Mouse (Mus musculus) kidney, embryonic 14.5 days (tissue): ENCODE results near the gene Rsf1. TPM values are rescaled to one million over a fixed set of nuclear protein-coding genes. Genes with fewer than 3 reads are reported as not detected.

ENCODE experiments used
- ATAC-seq: fragments of 200-750 bp; cut with Nextera tagmentation; 2 replicates; pipeline ENCODE4 v1.8.0; 2017; ENCODE audit warnings: moderate number of reproducible peaks, mild to moderate bottlenecking, moderate TSS enrichment, moderate library complexity; ENCODE audit not compliant: low FRiP score, low TSS enrichment
- H3K27ac ChIP-seq: fragments of 300-500 bp; sonication (generic); 2 replicates; pipeline ENCODE4 v1.5.1; 2014; ENCODE audit warnings: low read depth, mild to moderate bottlenecking, low read length, moderate library complexity, mixed read lengths
- H3K27me3 ChIP-seq: fragments of 300-500 bp; sonication (generic); 2 replicates; pipeline ENCODE4 v1.6.1; 2014; ENCODE audit warnings: mild to moderate bottlenecking, low read length; ENCODE audit not compliant: control insufficient read depth, insufficient read depth
- H3K36me3 ChIP-seq: fragments of 300-500 bp; sonication (generic); 2 replicates; pipeline ENCODE4 v1.6.1; 2014; ENCODE audit warnings: low read length, mixed read lengths; ENCODE audit not compliant: control insufficient read depth, insufficient read depth
- H3K4me1 ChIP-seq: fragments of 300-500 bp; sonication (generic); 2 replicates; pipeline ENCODE4 v1.6.1; 2014; ENCODE audit warnings: low read length, mixed read lengths; ENCODE audit not compliant: control insufficient read depth, insufficient read depth
- H3K4me2 ChIP-seq: fragments of 300-500 bp; sonication (generic); replicated peaks from 2 replicates; pipeline ENCODE4 v1.6.1; 2014; ENCODE audit warnings: low read depth, mild to moderate bottlenecking, low read length
- H3K4me3 ChIP-seq: fragments of 300-500 bp; sonication (generic); 2 replicates; pipeline ENCODE4 v1.5.1; 2014; ENCODE audit warnings: mild to moderate bottlenecking, low read length
- H3K9ac ChIP-seq: fragments of 300-500 bp; sonication (generic); 2 replicates; pipeline ENCODE4 v1.6.1; 2014; ENCODE audit warnings: low read depth, mild to moderate bottlenecking, low read length, moderate library complexity
- H3K9me3 ChIP-seq: fragments of 300-500 bp; sonication (generic); 2 replicates; pipeline ENCODE4 v1.6.1; 2016; ENCODE audit warnings: low read length; ENCODE audit not compliant: control insufficient read depth
- WGBS: fragments of 180-500 bp; shearing (Covaris S2); extraction: QIAGEN DNeasy Blood & Tissue Kit; methylation state at CpG from one replicate; pipeline ENCODE4 v1.1.7; 2014; 5-methylcytosine and 5-hydroxymethylcytosine counted together
- polyA plus RNA-seq: library from polyadenylated mRNA; unstranded; fragments of >200 nt; fragmentation: Nextera tagmentation; extraction: Ambion mirVana; gene quantifications from 2 replicates; pipeline ENCODE4 v1.2.1, GENCODE M21; 2014

The Rsf1 gene
- polyA plus RNA-seq, 1 experiment from 2014 or later: 28.4 TPM

DNA sequence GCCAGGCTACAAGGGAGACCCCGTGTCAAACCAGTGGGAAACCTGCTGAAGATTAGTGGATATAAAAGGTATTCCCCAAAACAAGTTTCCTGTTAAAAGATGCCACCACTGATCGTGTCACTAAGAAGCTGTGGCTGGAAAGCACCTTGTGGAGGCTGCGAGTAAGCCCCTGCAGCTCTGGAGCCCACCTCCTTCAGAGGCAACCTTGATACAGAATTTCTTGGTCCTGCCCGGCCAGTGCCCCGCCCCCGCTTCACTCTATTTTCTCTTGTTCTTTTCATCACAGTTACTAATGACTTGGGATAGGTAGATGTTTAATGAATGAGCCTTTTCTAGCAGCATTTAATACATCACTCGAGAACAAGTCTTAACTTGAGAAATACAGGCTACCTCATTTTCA lies 146.4 kb downstream of the Rsf1 start:
- WGBS: 78% methylated on average over 7 of the region's 7 CpGs
- H3K4me3 ChIP-seq: no peak overlapping the region
- H3K36me3 ChIP-seq: peaks cover 13% of the 10 kb centered on the region; the same call in 1 of the 2 replicates
- H3K27me3 ChIP-seq: no peaks in the 10 kb centered on the region
- H3K27ac ChIP-seq: no peak overlapping the region
- no peaks in the 10 kb centered on the region for H3K4me1 ChIP-seq
- no peak overlapping the region for H3K4me2 ChIP-seq
- no peak overlapping the region for H3K9ac ChIP-seq
- no peak for ATAC-seq
- H3K9me3 ChIP-seq: no peaks in the 10 kb centered on the region

DNA sequence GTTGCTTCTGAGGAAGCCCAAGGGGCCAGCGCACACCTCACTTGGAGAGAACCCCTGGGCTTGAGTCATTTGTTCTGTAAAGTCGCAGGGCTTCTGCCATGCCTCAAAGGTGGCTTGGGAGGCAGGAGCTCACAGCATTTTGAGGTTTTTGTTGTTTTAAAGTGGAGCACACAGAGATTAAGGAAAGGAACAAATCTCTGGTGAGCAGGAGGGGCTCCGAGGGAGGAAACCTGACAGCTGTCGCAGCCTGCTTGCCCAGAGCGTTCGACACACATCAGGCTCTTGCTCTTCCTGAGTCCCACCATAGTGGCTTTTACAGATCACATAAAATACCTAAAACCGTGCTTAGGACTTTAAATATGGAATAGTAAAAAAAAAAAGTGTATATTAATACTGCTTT lies 147.1 kb downstream of the Rsf1 start:
- Histone ChIP-seq H3K9me3 (no peaks in the 10 kb centered on the region), H3K9ac (no peak overlapping the region), H3K36me3 (peaks cover 13% of the 10 kb centered on the region; the same call in 1 of the 2 replicates), H3K27me3 (no peaks in the 10 kb centered on the region), H3K4me2 (no peak overlapping the region), H3K4me3 (no peak overlapping the region), H3K4me1 (no peaks in the 10 kb centered on the region), H3K27ac (no peak overlapping the region)
- no peak for ATAC-seq
- 81% methylated on average over 7 of the region's 7 CpGs for WGBS

DNA sequence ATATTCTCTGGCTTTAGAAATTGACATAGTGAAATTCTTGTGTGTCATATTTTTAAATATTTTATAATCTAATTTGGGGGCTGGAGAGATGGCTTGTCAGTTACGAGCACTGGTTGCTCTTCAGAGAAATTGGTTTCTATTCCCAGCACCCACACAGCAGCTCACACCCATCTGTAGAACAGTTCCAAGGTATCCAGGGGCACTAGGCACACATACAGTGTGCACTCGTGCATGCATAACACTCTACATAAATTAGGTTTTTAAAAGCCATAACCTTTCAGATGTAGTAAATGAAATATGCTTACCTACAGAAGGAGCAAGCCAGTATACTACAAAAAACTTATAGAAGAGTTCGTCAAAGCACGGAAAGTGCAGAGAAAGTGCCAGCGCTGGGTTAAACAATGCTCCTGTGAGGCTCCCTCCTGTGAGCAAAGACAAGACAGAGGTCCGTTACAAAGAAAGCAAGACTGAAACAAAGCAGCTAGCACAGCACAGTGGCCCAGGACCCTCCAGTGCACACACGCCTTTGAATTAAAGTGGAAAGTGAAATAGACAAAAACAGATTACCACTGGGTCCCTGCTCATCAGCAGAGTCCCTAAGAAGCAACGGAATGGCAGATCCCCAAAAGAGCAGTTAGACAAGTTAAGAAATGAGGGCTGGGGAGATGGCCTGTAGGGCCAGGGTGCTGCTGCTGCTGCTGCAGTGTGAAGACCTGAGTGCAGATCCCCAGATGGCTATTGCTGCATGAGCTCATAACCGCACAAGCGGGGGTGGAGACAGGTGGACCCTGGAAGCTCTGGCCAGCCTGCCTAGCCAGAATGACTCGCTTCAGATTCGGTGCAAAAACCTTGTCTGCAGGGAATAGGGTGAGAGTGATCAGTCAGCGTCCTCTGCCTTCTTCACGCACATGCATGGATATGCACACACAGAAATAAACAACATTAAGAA lies 149.3 kb downstream of the Rsf1 start:
- Histone ChIP-seq H3K4me1 (no peaks in the 10 kb centered on the region), H3K27me3 (no peaks in the 10 kb centered on the region), H3K4me2 (no peak overlapping the region), H3K9me3 (no peaks in the 10 kb centered on the region), H3K9ac (no peak overlapping the region), H3K27ac (no peak overlapping the region), H3K36me3 (peaks cover 9% of the 10 kb centered on the region; the same call in 1 of the 2 replicates), H3K4me3 (no peak overlapping the region)
- no peak for ATAC-seq
- WGBS: 75% methylated on average over 14 of the region's 14 CpGs

DNA sequence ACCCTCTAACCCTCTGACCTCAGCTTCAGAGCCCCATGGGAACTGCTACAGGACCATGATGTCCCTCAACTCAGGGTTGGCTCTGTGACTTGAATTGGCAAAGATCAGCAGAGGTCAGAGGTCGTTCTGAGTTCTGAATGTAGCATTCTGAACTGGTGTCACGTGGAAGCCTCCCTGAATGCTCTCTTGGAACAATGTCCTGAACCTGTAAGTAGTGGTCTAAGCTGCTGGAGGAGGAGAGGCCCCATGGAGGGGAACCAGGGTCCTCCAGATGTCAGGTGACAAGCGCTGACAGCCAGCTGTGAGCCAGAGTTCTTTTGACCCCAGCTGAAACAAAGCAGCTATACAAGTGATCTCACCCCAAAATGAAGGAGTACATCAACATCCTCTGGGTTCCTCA lies 150.7 kb downstream of the Rsf1 start:
- H3K9ac ChIP-seq: no peak overlapping the region
- H3K9me3 ChIP-seq: no peaks in the 10 kb centered on the region
- no peaks in the 10 kb centered on the region for H3K27me3 ChIP-seq
- ATAC-seq: no peak
- no peak overlapping the region for H3K27ac ChIP-seq
- no peaks in the 10 kb centered on the region for H3K4me1 ChIP-seq
- H3K4me3 ChIP-seq: no peak overlapping the region
- peaks cover 7% of the 10 kb centered on the region; the same call in 1 of the 2 replicates for H3K36me3 ChIP-seq
- H3K4me2 ChIP-seq: no peak overlapping the region
- WGBS: 83% methylated on average over 3 of the region's 3 CpGs

DNA sequence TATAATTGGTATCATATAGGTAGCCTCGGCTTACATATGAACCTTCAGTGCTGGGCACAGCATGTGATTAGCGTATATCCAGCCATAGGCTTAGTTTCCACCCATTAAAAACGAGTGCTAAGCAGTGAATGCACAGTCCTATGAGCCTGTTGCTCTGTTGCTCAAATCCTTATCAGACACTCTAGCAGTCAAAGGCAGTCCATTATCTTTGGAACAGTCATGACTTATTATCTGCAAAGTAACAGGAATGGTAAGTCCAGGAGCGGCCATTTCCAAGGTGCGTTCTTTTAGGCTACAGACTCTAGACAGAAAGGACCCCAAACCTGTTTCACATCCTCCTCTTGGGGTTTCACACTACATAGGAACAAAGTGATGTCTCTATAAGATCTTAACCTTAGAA lies 153.9 kb downstream of the Rsf1 start:
- no peak for ATAC-seq
- no peak overlapping the region for H3K4me2 ChIP-seq
- no peak overlapping the region for H3K9ac ChIP-seq
- H3K4me1 ChIP-seq: peaks cover 4% of the 10 kb centered on the region
- no peak overlapping the region for H3K4me3 ChIP-seq
- H3K27me3 ChIP-seq: no peaks in the 10 kb centered on the region
- 94% methylated on average over 5 of the region's 5 CpGs for WGBS
- no peaks in the 10 kb centered on the region for H3K36me3 ChIP-seq
- no peaks in the 10 kb centered on the region for H3K9me3 ChIP-seq
- no peak overlapping the region for H3K27ac ChIP-seq

DNA sequence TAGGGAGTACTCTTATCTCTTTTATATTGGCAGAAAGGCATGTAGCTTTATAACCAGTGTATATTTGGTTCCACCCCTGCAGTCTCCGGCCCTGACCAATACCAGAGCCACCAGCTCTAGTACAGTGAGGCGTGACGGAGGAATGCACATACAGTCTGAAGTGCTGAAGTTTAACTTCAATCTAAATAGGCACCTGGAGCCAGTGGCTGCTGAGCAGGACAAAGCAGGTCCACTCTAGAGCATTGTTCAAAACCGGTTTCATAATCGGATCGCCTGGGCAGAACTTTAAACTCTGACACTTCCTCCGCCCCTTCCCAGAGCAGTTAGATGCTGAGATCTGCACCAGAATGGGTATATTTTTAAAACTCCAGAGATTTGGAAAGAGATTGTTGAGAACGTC lies 155.3 kb downstream of the Rsf1 start:
- WGBS: 77% methylated on average over 8 of the region's 8 CpGs
- Histone ChIP-seq H3K4me1 (peaks cover 4% of the 10 kb centered on the region), H3K4me3 (no peak overlapping the region), H3K9ac (no peak overlapping the region), H3K9me3 (no peaks in the 10 kb centered on the region), H3K27ac (no peak overlapping the region), H3K27me3 (no peaks in the 10 kb centered on the region), H3K36me3 (no peaks in the 10 kb centered on the region), H3K4me2 (no peak overlapping the region)
- no peak for ATAC-seq

DNA sequence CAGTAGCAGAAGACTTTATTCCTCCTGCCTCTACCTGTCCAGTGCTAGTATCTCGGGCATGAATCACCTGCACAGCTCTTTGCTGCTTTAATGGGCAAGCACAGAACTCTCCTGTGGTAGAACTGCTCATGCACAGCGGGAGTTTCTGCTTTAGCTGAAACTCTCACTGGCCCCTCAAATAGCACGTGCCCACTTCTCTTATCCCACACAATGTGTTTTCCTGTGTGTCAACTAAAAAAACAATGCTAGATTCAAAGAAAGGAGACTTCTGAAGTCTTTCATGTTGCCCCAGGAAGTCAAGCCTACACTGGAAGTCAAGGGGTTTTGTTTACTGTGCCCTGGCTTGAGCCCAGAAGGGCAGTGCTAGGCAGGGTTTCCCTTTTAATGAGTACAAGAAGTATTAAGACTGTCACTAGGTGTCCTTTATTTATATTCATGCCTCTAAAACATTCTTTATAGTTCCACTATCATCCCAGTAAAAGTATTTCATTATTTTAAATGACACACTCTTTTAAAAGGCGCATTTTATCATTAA lies 156.3 kb downstream of the Rsf1 start:
- ATAC-seq: no peak
- no peak overlapping the region for H3K27ac ChIP-seq
- no peak overlapping the region for H3K4me3 ChIP-seq
- peaks cover 4% of the 10 kb centered on the region for H3K4me1 ChIP-seq
- H3K27me3 ChIP-seq: no peaks in the 10 kb centered on the region
- no peaks in the 10 kb centered on the region for H3K9me3 ChIP-seq
- H3K4me2 ChIP-seq: no peak overlapping the region; the same call in 1 of the 2 replicates
- WGBS: 30% methylated on average over 4 of the region's 4 CpGs
- no peaks in the 10 kb centered on the region for H3K36me3 ChIP-seq
- no peak overlapping the region for H3K9ac ChIP-seq

DNA sequence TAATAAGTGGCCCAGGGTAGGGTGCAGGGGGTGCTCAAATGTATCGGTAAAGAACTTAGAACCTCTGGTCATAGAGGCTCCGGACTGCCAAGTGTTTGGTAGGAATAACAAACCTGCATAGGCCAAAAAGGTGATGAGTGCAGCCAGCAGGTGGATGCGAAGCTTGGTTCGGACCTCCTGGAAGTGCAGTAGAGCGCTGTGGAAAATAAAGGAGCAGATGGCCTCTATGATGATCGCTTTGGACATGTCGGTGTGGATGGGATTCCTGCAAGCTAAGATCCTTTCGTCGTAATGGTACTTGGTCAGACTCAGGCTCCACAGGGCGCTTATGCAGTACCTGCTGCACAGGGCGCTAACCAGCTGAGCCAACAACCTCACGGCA lies 157.6 kb downstream of the Rsf1 start:
- WGBS: 10% methylated on average over 12 of the region's 12 CpGs
- Histone ChIP-seq H3K4me1 (peaks cover 4% of the 10 kb centered on the region), H3K4me2 (peak overlapping the region; percentile 91), H3K36me3 (no peaks in the 10 kb centered on the region), H3K27ac (no peak overlapping the region), H3K4me3 (peak overlapping the region; percentile 63), H3K9me3 (no peaks in the 10 kb centered on the region), H3K9ac (peak overlapping the region; percentile 64), H3K27me3 (no peaks in the 10 kb centered on the region)
- ATAC-seq: no peak
